Mouse (Mus musculus) neural tube, embryonic 10.5 days (tissue): ENCODE data around the gene Slc25a44.
A peak's percentile ranks its signal among the peaks of the same experiment; 100 is the strongest.
"Not testable (repeated sequence)": the region's sequence is repeated elsewhere in the genome, so short reads cannot be mapped to it uniquely, and the experiment has no call there.

Experiments used
- DNase-seq: peaks from one replicate; pipeline ENCODE4 v3.0.0-alpha.2; 2017; ENCODE audit warnings: low spot score; ENCODE audit errors: extremely low spot score

Gene Slc25a44

GRCm38 (mm10) chr3:88415668-88416067 lies 9.3 kb downstream of the Slc25a44 start:
- no peak for DNase-seq

- DNase-seq, result no peak
Measured at GRCm38 (mm10) chr3:88412636-88413035, 12.3 kb downstream of the Slc25a44 start.

GRCm38 (mm10) chr3:88411681-88412080 lies 13.3 kb downstream of the Slc25a44 start:
- no peak for DNase-seq

GRCm38 (mm10) chr3:88410645-88411031 lies 14.3 kb downstream of the Slc25a44 start:
- no peak for DNase-seq

- DNase-seq, result peak; percentile 95
Measured at GRCm38 (mm10) chr3:88409741-88410644, 14.9 kb downstream of the Slc25a44 start, which contains the start of gene Pmf1. Gene Pmf1, minus strand, starts transcription at chr3:88410331.

- no peak for DNase-seq
Measured at GRCm38 (mm10) chr3:88408953-88409352, 16.0 kb downstream of the Slc25a44 start.

GRCm38 (mm10) chr3:88407529-88407928 lies 17.4 kb downstream of the Slc25a44 start:
- DNase-seq, result no peak

GRCm38 (mm10) chr3:88407090-88407489 lies 17.8 kb downstream of the Slc25a44 start:
- DNase-seq, result peak; percentile 65

- no peak for DNase-seq
Measured at GRCm38 (mm10) chr3:88403522-88404230, 21.3 kb downstream of the Slc25a44 start.

- no peak for DNase-seq
Measured at GRCm38 (mm10) chr3:88398666-88399065, 26.3 kb downstream of the Slc25a44 start.

GRCm38 (mm10) chr3:88395742-88396141 lies 29.2 kb downstream of the Slc25a44 start:
- no peak for DNase-seq

- no peak for DNase-seq
Measured at GRCm38 (mm10) chr3:88395288-88395687, 29.7 kb downstream of the Slc25a44 start.

- no peak for DNase-seq
Measured at GRCm38 (mm10) chr3:88393776-88394375, 31.1 kb downstream of the Slc25a44 start.

GRCm38 (mm10) chr3:88384364-88384763 lies 40.6 kb downstream of the Slc25a44 start, which contains the start of gene Bglap:
Gene Bglap, minus strand, starts transcription at chr3:88384464.
- no peak for DNase-seq

- not testable (repeated sequence) for DNase-seq
Measured at GRCm38 (mm10) chr3:88382383-88382782, 42.6 kb downstream of the Slc25a44 start.

- DNase-seq, result peak; percentile 47
Measured at GRCm38 (mm10) chr3:88381389-88382315, 43.3 kb downstream of the Slc25a44 start.

- DNase-seq, result not testable (repeated sequence)
Measured at GRCm38 (mm10) chr3:88378599-88378998, 46.3 kb downstream of the Slc25a44 start, which contains the start of gene Bglap2. Gene Bglap2, minus strand, starts transcription at chr3:88378699.

GRCm38 (mm10) chr3:88376644-88377043 lies 48.3 kb downstream of the Slc25a44 start:
- not testable (repeated sequence) for DNase-seq

- peak; percentile 54 for DNase-seq
Measured at GRCm38 (mm10) chr3:88375750-88376626, 49.0 kb downstream of the Slc25a44 start.

GRCm38 (mm10) chr3:88372643-88373042 lies 52.3 kb downstream of the Slc25a44 start, which contains the start of gene Bglap3:
Gene Bglap3, minus strand, starts transcription at chr3:88372743.
- not testable (repeated sequence) for DNase-seq
